Mouse (Mus musculus) CH12.LX (cell line): ENCODE measurements around the gene Ywhag.

Experiments
- CTCF ChIP-seq, 2 experiments: IDR thresholded peaks in 1 of 2; conservative IDR thresholded peaks in 1 of 2; 2 replicates each; pipeline ENCODE4 v1.5.1; 2011 to 2012; ENCODE audit warnings: low read depth in 2 of 2, low read length in 2 of 2, improper control_type of control experiment in 1 of 2, inconsistent platforms in 1 of 2, mild to moderate bottlenecking in 1 of 2, moderate library complexity in 1 of 2
- KAT2A ChIP-seq: IDR thresholded peaks from 2 replicates; pipeline ENCODE4 v1.6.1; 2012; ENCODE audit warnings: low read length, improper control_type of control experiment, inconsistent platforms; ENCODE audit not compliant: insufficient replicate concordance

DNA sequence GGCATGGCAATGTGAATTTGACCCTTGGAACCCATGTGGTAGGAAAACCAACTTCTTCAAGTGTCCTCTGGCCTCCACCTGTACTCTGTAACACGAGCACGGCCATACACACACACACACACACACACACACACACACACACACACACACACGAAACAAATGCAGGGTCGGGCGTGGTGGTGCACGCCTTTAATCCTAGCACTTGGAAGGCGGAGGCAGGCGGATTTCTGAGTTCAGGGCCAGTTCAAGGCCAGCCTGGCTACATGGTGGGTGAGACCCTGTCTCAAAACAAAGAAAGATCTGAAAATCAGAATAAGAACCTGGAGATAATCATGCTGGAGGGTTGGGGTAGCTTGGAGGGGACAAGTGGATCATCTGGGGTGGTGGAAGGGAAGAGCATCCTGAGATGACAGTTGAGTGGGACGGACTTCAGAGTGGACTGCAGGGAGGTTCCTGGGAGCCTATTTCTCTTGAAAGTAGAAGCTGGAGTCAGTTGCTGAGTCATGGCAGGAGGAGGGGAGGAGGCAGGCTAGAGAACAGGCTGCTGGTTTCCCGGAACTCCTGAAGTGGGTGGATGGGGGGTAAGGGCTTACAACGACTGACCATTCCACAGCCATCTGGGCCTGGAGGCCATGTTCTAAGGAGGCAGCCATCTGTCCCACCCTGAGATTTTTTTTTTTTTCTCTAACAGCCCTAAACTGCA, 16.4 kb upstream of the Ywhag start:
- no peak for TF ChIP-seq CTCF (conservative IDR thresholded peaks at IDR 0.05 in 1 of 2, IDR thresholded peaks at IDR 0.05 in 1 of 2; ENCODE audit: low read depth in 2 of 2, low read length in 2 of 2)
- TF ChIP-seq KAT2A, result no peak
